Mouse (Mus musculus) forebrain, embryonic 11.5 days (tissue): ENCODE results near the gene Eme1. TPM values are rescaled to one million over a fixed set of nuclear protein-coding genes. Genes with fewer than 3 reads are reported as not detected.

ENCODE experiments used
- ATAC-seq: fragments of 200-750 bp; cut with Nextera tagmentation; replicated peaks from 2 replicates; pipeline ENCODE4 v1.8.0; 2017; ENCODE audit warnings: moderate TSS enrichment; ENCODE audit not compliant: low FRiP score
- DNase-seq: peaks from one replicate; pipeline ENCODE4 v3.0.0-alpha.2; 2017; ENCODE audit warnings: low spot score
- H3K27ac ChIP-seq: fragments of 300-500 bp; sonication (generic); 2 replicates; pipeline ENCODE4 v1.5.1; 2014; ENCODE audit warnings: low read depth, low read length
- H3K27me3 ChIP-seq: fragments of 300-500 bp; sonication (generic); 2 replicates; pipeline ENCODE4 v1.6.1; 2014; ENCODE audit warnings: mild to moderate bottlenecking, low read length, mixed read lengths; ENCODE audit not compliant: control insufficient read depth, insufficient read depth
- H3K36me3 ChIP-seq: fragments of 300-500 bp; sonication (generic); 2 replicates; pipeline ENCODE4 v1.6.1; 2014; ENCODE audit warnings: mild to moderate bottlenecking, low read length, moderate library complexity, mixed read lengths; ENCODE audit not compliant: control insufficient read depth, insufficient read depth
- H3K4me1 ChIP-seq: fragments of 300-500 bp; sonication (generic); replicated peaks from 2 replicates; pipeline ENCODE4 v1.6.1; 2014; ENCODE audit warnings: low read length, mixed read lengths; ENCODE audit not compliant: control insufficient read depth, insufficient read depth
- H3K4me2 ChIP-seq: fragments of 300-500 bp; sonication (generic); 2 replicates; pipeline ENCODE4 v1.6.1; 2014; ENCODE audit warnings: low read depth, mild to moderate bottlenecking, low read length, moderate library complexity, mixed read lengths; ENCODE audit not compliant: severe bottlenecking
- H3K4me3 ChIP-seq: fragments of 300-500 bp; sonication (generic); 2 replicates; pipeline ENCODE4 v1.5.1; 2014; ENCODE audit warnings: low read depth, low read length
- H3K9ac ChIP-seq: fragments of 300-500 bp; sonication (generic); 2 replicates; pipeline ENCODE4 v1.6.1; 2014; ENCODE audit warnings: low read length
- H3K9me3 ChIP-seq: fragments of 300-500 bp; sonication (generic); 2 replicates; pipeline ENCODE4 v1.6.1; 2016; ENCODE audit warnings: low read length, mixed read lengths; ENCODE audit not compliant: control insufficient read depth
- WGBS: fragments of 180-500 bp; shearing (Covaris S2); extraction: QIAGEN DNeasy Blood & Tissue Kit; methylation state at CpG from one replicate; pipeline ENCODE4 v1.1.7; 2014; 5-methylcytosine and 5-hydroxymethylcytosine counted together
- polyA plus RNA-seq: library from polyadenylated mRNA; unstranded; fragments of >200 nt; fragmentation: Nextera tagmentation; extraction: Ambion mirVana; gene quantifications from 2 replicates; pipeline ENCODE4 v1.2.1, GENCODE M21; 2014

Gene Eme1
- polyA plus RNA-seq, 1 experiment from 2014 or later, result 57.2 TPM

- ATAC-seq (no peak), DNase-seq (peak; percentile 38)
- no peaks in the 10 kb centered on the region for H3K36me3 ChIP-seq
- no peak overlapping the region for H3K9ac ChIP-seq
- H3K4me1 ChIP-seq, result no peaks in the 10 kb centered on the region
- no peak overlapping the region for H3K27ac ChIP-seq
- no peak overlapping the region for H3K4me2 ChIP-seq
- no peaks in the 10 kb centered on the region for H3K9me3 ChIP-seq
- no peak overlapping the region for H3K4me3 ChIP-seq
- no peaks in the 10 kb centered on the region for H3K27me3 ChIP-seq
- WGBS, result 89% methylated on average over 4 of the region's 4 CpGs
Measured at GRCm38 (mm10) chr11:94614603-94615002, 39.2 kb downstream of the Eme1 start.

GRCm38 (mm10) chr11:94610744-94611740, 42.7 kb downstream of the Eme1 start:
- ATAC-seq, result no peak
- no peak for DNase-seq
- H3K4me3 ChIP-seq, result no peak overlapping the region
- no peaks in the 10 kb centered on the region for H3K9me3 ChIP-seq
- H3K9ac ChIP-seq, result no peak overlapping the region
- no peaks in the 10 kb centered on the region for H3K27me3 ChIP-seq
- WGBS, result 74% methylated on average over 4 of the region's 4 CpGs
- H3K4me2 ChIP-seq, result no peak overlapping the region
- no peaks in the 10 kb centered on the region for H3K36me3 ChIP-seq
- no peak overlapping the region for H3K27ac ChIP-seq
- H3K4me1 ChIP-seq, result no peaks in the 10 kb centered on the region

GRCm38 (mm10) chr11:94602356-94602955, 51.3 kb downstream of the Eme1 start:
- no peak overlapping the region; the same call in 1 of the 2 replicates for H3K9ac ChIP-seq
- no peaks in the 10 kb centered on the region for H3K36me3 ChIP-seq
- WGBS, result 62% methylated on average over 11 of the region's 11 CpGs
- H3K27me3 ChIP-seq, result no peaks in the 10 kb centered on the region
- H3K4me1 ChIP-seq, result peaks cover 3% of the 10 kb centered on the region; the same call in 1 of the 2 replicates
- H3K27ac ChIP-seq, result no peak overlapping the region
- DNase-seq (no peak), ATAC-seq (no peak)
- H3K9me3 ChIP-seq, result no peaks in the 10 kb centered on the region
- no peak overlapping the region for H3K4me3 ChIP-seq
- H3K4me2 ChIP-seq, result peak overlapping the region; percentile 52; the same call in 1 of the 2 replicates

GRCm38 (mm10) chr11:94601321-94602281, 52.2 kb downstream of the Eme1 start, which contains the start of gene Acsf2:
Gene Acsf2, minus strand, starts transcription at chr11:94601871.
- Histone ChIP-seq H3K4me2 (peak within 1 kb of the TSS; percentile 52), H3K9ac (peak within 1 kb of the TSS; percentile 39), H3K4me3 (peak within 1 kb of the TSS; percentile 39), H3K27ac (no peak within 1 kb of the TSS), H3K4me1 (peaks cover 3% of the 10 kb centered on the region; the same call in 1 of the 2 replicates), H3K27me3 (no peaks in the 10 kb centered on the region), H3K36me3 (no peaks in the 10 kb centered on the region), H3K9me3 (no peaks in the 10 kb centered on the region)
- 2% methylated on average over 52 of the region's 52 CpGs for WGBS
- DNase-seq, result peak; percentile 93
- ATAC-seq, result peak; percentile 95

- Histone ChIP-seq H3K27me3 (no peaks in the 10 kb centered on the region), H3K4me1 (peaks cover 3% of the 10 kb centered on the region; the same call in 1 of the 2 replicates), H3K36me3 (no peaks in the 10 kb centered on the region), H3K4me3 (no peak overlapping the region), H3K9me3 (no peaks in the 10 kb centered on the region), H3K4me2 (no peak overlapping the region), H3K9ac (no peak overlapping the region), H3K27ac (no peak overlapping the region)
- 93% methylated on average over 7 of the region's 7 CpGs for WGBS
- DNase-seq, result no peak
- no peak for ATAC-seq
Measured at GRCm38 (mm10) chr11:94600447-94600846, 53.3 kb downstream of the Eme1 start.

- WGBS, result 77% methylated on average over 6 of the region's 6 CpGs
- ATAC-seq, result no peak
Measured at GRCm38 (mm10) chr11:94598437-94599120, 55.2 kb downstream of the Eme1 start.

GRCm38 (mm10) chr11:94597319-94597718, 56.4 kb downstream of the Eme1 start:
- DNase-seq (no peak), ATAC-seq (no peak)
- H3K4me2 ChIP-seq, result no peak overlapping the region
- no peaks in the 10 kb centered on the region for H3K9me3 ChIP-seq
- H3K4me1 ChIP-seq, result peaks cover 3% of the 10 kb centered on the region; the same call in 1 of the 2 replicates
- no peak overlapping the region for H3K9ac ChIP-seq
- no peak overlapping the region for H3K27ac ChIP-seq
- no peaks in the 10 kb centered on the region; the same call in 1 of the 2 replicates for H3K36me3 ChIP-seq
- no peak overlapping the region for H3K4me3 ChIP-seq
- WGBS, result 98% methylated on average over 4 of the region's 4 CpGs
- no peaks in the 10 kb centered on the region for H3K27me3 ChIP-seq

More at GRCm38 (mm10) chr11:94598437-94599120, 55.2 kb downstream of the Eme1 start:
- H3K27me3 ChIP-seq, result no peaks in the 10 kb centered on the region
- DNase-seq, result no peak
- no peak overlapping the region for H3K4me2 ChIP-seq
- no peaks in the 10 kb centered on the region for H3K9me3 ChIP-seq
- H3K9ac ChIP-seq, result no peak overlapping the region
- no peak overlapping the region for H3K4me3 ChIP-seq
- peaks cover 3% of the 10 kb centered on the region; the same call in 1 of the 2 replicates for H3K4me1 ChIP-seq
- no peaks in the 10 kb centered on the region; the same call in 1 of the 2 replicates for H3K36me3 ChIP-seq
- no peak overlapping the region for H3K27ac ChIP-seq
